Mouse (Mus musculus): ENCODE data around the gene Fgfr1op.
"Not testable (repeated sequence)": the region's sequence is repeated elsewhere in the genome, so short reads cannot be mapped to it uniquely, and the experiment has no call there.

Gene Fgfr1op

DNA sequence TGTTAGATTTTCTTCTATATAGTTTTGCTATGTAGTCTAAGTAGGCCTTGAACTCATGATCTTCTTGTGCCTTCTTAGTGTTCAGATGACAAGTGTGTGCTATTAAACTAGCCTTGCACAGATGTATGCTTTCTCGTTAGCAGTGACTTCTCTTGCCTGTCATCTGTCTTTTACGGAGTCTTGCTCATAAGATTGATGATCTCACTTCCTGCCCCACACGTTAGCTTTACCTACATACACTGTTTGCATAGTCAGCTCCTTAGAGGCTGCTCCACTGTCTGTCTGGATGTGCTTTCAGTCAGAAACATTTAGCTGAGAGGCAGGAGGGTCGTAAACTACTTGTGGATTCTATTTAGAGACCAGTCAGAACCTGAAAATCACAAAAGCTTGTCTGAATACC is 5.8 kb downstream of the Fgfr1op start:
- no peak for DNase-seq

DNA sequence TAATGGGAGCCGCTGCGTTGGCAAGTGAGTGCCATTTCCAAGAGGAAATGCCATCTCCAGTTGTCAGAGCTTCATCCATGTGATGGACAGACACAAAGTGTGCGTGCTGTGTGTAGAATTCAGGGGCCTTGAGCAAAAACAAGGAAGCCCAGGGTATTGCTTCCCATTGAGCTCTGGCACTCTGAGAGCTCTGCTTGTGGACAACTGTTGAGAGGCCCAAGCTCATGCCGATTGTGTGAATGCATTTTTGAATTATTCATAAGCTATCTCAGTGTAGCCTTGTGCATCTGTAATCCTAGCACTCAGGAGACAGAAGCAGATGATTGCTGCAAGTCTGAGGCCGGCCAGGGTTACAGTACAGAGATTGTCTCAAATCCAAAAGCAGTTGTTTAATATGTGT is 11.8 kb downstream of the Fgfr1op start:
- DNase-seq = no peak

- no peak for DNase-seq
These were observed 18.5 kb downstream of the Fgfr1op start for GRCm38 (mm10) chr17:8183815-8184214.

DNA sequence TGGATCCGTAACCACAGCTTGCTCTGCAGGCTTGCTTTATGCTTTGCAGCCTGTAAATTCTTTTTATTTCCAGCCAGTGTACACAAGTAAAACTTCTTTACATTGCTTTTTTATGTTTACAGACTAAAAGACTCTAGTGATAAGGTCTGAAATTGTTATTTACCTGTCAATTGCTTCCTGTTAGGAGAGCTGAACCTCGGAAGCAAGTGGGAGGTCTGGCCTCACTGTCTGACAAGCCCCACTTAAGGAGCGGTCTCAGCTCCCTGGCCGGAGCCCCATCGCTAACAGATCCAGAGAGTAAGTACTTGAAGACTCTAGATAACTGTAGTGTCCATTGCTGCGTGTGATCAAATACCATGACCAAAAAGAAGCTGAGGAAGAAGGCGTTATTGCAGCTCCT is 18.9 kb downstream of the Fgfr1op start:
- DNase-seq = no peak

- DNase-seq = peak; percentile 32
These were observed 28.4 kb downstream of the Fgfr1op start for GRCm38 (mm10) chr17:8193678-8194077.

DNA sequence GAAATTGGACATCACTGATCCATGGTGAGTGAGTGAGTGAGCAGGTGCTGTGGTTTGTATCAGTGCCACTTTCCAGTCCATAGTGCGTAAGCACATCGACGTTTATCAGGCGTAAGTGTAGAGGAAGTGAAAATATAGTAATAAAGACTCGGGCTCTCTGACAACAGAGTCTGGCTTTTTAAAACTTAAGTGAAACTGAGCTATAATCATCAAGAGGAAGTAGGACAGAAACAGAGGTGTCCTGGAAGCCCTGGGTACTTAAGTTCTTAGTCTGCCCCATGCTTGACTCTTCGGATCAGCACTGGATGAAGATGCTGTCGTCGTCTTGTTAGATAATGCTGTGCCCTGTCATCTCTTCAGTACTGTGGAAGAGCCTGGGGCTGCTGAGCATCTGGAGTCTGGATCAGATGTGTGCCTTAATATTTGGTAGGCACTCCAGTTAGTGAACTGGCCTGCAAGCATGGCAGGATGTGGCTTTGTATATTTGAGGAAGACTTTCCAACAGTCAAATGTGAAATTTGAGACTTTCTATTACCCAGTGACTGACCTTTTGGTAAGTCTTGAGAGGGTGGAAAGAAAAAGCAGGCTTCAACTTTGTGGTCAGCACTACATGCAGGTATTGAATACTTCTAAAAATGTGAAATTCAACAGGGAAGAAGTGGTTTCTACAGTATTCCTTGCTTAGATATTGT is 30.5 kb downstream of the Fgfr1op start:
- no peak for DNase-seq

DNA sequence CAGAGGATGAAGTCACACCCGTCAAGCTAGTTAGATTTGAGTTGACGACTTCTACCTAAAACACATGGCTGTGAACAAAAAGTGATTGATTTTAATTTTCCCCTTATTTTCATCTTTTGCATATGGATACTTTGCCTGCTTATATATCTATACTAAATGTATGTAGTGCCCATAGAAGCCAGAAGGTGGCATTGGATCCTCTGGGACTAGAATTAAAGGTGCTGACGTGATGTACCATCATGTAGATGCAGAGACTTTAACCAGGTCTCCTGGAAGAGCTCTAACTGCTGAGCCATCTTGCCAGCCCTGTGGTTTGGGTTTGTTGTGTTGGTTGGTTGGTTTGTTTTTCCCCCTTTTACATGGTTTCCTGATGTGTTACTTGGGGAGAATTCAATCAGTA is 32.4 kb downstream of the Fgfr1op start:
- DNase-seq = no peak

- DNase-seq = no peak
These were observed 34.0 kb downstream of the Fgfr1op start for GRCm38 (mm10) chr17:8199067-8199935.

GRCm38 (mm10) chr17:8199936-8200330 is 34.6 kb downstream of the Fgfr1op start:
- DNase-seq = no peak

DNA sequence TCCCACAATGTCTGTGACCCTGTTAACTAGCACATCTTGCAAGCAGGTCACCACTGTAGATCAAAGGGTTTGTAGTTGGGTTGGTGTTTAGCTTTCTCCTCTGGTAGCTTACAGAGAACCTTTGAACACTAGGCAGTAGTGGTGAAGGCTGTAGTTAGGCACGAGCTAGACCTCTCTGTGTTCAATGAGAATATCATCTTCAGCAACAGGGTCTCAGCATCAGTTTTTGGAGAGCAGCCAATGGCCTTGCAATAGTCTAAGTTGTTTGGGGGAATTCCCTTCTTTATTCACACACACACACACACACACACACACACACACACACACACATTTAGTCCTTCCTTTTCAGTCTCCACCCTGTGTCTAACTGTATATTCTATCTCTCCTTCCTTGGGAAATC is 38.2 kb downstream of the Fgfr1op start:
- DNase-seq = no peak

DNA sequence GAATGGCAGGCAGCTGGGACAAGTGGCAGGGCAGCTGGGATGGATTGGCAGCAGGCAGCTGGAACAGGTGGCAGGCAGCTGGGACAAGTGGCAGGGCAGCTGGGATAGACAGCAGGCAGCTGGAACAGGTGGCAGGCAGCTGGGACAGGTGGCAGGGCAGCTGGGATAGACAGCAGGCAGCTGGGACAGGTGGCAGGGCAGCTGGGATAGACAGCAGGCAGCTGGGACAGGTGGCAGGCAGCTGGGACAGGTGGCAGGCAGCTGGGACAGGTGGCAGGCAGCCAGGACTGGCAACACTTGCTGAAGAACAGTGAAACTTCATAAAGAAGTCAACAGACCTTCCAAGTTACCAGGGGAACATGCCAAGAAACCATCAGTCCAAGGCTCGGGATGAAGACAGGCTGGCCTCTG is 39.9 kb downstream of the Fgfr1op start:
- DNase-seq = not testable (repeated sequence)

- no peak for DNase-seq
These were observed 41.4 kb downstream of the Fgfr1op start for GRCm38 (mm10) chr17:8206691-8207090.

GRCm38 (mm10) chr17:8209696-8210095 is 44.4 kb downstream of the Fgfr1op start:
- no peak for DNase-seq

- no peak for DNase-seq
These were observed 44.9 kb downstream of the Fgfr1op start for GRCm38 (mm10) chr17:8210170-8210569.

DNA sequence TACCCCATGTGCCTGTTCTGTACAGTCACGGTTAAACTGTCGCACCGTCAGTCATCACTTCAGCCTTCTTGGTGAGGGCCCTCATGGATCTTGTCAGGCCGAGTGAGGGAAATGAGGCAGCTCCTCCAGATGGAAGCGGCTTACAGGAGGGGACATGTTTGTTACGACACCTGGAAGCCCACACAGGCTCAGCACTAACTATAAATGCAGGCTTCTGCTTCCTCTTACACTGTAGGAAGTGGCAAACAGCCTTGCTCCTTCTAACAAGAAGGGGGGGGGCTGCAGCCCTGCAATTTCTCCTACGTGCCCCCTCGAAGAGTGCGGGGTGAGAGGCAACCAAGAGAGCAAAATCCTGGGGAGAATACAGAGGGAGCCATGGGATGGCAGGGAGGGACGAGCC is 45.4 kb downstream of the Fgfr1op start:
- no peak for DNase-seq

DNA sequence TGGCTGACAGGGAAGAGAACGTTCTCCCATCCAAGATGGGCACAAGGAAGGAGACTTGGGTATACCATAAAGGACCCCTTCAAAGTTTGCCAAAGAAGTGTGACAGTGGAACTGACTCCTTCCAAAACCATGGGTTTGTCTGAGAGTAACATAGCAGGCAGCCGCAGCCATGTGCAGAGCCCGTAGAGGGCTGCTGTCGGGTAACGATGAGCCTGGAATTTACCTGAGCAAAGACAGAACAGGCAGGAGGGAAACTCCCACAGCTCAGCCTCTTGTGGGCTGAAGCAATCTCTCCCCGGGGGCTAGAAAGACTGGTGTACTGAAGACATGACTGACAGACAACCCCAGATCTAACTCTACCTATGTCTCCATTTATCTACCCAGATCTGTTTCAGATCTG is 46.1 kb downstream of the Fgfr1op start:
- no peak for DNase-seq

DNA sequence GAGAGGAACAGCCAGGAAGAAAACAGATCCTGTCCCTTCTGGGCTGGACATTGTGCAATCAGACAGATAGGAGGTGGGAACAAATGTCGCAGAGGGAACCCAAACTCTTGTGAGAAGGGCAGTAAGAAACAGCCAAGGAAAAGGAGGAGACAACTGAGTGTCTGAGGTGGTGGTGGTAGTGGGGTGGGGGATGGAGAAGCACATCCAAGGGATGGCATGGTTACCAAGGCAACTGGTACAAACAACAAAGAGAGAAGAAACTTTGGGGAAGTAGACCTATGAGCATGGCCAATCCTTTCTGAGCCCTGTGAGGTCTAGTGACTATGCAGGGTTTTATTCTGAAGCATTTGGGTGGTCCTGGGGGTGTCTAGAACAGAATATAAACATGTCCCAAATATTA is 49.1 kb downstream of the Fgfr1op start:
- DNase-seq = no peak

DNA sequence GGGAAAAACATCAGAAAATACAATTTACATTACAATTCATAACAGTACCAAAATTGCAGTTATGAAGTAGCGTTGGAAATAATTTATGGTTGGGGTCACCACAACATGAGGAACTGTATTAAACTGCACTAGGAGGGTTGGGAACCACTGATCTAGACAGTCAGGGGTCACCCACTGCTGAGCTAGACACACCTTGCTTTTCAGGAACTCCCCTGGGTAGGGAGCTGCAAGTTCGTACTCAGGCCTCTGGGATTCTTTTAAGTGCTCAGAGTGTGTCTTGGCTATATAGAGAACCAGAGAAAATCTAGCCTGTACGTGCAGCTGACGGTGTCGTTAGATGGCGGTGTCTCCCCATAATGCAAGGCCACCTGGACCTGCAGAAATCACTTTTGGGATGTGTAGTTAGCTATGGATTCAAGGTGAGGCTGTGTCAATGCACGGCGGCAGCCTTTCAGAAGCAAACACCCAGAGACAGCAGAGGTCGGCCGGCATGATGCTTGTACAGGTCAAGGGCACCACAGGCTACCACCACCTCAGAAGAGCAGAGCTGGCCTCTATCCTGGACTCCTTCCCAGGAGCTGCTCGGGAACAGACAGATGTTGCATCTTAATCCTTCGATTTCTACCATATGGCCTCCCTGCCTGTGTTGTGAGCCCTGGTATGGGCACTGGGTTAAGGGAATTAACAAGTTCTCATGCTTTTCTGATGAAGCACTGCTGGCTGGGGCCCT is 49.9 kb downstream of the Fgfr1op start:
- no peak for DNase-seq

- DNase-seq = no peak
These were observed 57.9 kb downstream of the Fgfr1op start for GRCm38 (mm10) chr17:8223225-8223624.

DNA sequence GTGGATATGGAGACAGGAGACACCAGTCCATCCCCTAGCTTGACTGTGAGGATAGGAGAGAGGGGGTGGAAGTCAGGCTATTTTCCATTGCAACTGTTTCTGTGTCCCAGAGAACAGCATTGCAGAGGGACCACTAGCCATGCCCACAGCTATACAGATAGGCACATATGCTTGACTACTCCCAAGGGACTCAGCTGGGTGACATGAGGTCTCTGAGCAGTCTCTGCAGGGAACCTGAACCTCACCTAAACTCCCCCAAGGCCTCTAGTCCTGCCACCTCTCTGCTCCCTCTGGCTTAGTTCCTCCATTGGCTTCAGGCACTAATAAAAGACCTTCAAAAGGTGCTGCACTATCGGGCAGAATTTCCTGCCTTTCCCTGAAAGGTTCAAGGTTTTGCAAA is 58.8 kb downstream of the Fgfr1op start:
- no peak for DNase-seq

GRCm38 (mm10) chr17:8225166-8225565 is 59.9 kb downstream of the Fgfr1op start:
- DNase-seq = no peak

DNA sequence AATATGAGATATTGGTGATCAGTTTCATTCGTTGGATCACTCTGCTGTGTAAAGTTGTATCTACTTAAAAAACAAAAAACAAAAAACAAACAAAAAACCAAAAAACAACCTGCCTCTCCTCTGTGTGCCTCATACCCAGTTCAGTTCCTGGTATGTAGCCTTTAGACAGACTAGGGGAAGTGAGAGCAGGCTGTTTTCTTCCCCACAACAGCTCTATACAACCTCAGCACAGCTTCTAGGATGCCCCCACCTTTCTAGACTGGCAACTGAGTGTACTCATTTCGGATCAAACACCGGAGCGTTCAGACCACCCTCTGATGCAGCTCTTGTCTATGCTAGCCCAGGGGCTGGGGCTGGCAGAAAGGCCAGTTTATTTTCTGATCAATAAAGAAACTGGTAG is 60.4 kb downstream of the Fgfr1op start:
- DNase-seq = no peak

- no peak for DNase-seq
These were observed 63.3 kb downstream of the Fgfr1op start for GRCm38 (mm10) chr17:8228622-8229021.

DNA sequence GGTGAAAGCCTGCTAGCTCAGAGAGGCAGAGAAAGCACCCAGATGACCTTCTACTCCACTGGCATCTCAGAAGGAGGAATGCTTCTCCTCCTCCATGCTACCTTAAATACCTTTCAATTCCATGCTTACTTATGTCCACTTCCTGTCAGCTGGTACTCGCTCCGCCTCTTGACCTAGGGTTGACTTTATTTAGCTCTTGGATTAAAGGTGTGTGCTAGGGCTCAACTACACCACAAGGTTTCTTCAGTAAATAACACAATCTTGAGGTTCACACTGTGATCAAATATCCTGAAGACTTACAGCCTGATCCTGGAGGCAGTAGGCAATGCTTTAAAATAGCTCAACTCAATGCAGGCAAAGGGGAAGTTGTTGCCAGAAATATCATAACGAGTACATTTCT is 64.3 kb downstream of the Fgfr1op start:
- DNase-seq = no peak
